Mouse (Mus musculus) liver, embryonic 15.5 days (tissue): ENCODE data around the gene Sap18b. TPM values are rescaled to one million over a fixed set of nuclear protein-coding genes. Genes with fewer than 3 reads are reported as not detected.
"Not testable (repeated sequence)": the region's sequence is repeated elsewhere in the genome, so short reads cannot be mapped to it uniquely, and the experiment has no call there.

Source experiments
- ATAC-seq: fragments of 200-750 bp; cut with Nextera tagmentation; 2 replicates; pipeline ENCODE4 v1.8.0; 2017; ENCODE audit warnings: moderate number of reproducible peaks, mild to moderate bottlenecking, moderate library complexity; ENCODE audit not compliant: insufficient read depth
- H3K27ac ChIP-seq: fragments of 300-500 bp; sonication (generic); replicated peaks from 2 replicates; pipeline ENCODE4 v1.5.1; 2015; ENCODE audit warnings: mild to moderate bottlenecking, inconsistent platforms
- H3K27me3 ChIP-seq: fragments of 300-500 bp; sonication (generic); 2 replicates; pipeline ENCODE4 v1.6.1; 2015; ENCODE audit warnings: mild to moderate bottlenecking, inconsistent platforms
- H3K36me3 ChIP-seq: fragments of 300-500 bp; sonication (generic); replicated peaks from 2 replicates; pipeline ENCODE4 v1.6.1; 2015; ENCODE audit warnings: moderate library complexity, mild to moderate bottlenecking, inconsistent platforms
- H3K4me1 ChIP-seq: fragments of 300-500 bp; sonication (generic); replicated peaks from 2 replicates; pipeline ENCODE4 v1.6.1; 2015; ENCODE audit warnings: inconsistent platforms
- H3K4me2 ChIP-seq: fragments of 300-500 bp; sonication (generic); 2 replicates; pipeline ENCODE4 v1.6.1; 2015; ENCODE audit warnings: moderate library complexity, mild to moderate bottlenecking, inconsistent platforms
- H3K4me3 ChIP-seq: fragments of 300-500 bp; sonication (generic); replicated peaks from 2 replicates; pipeline ENCODE4 v1.5.1; 2015; ENCODE audit warnings: mild to moderate bottlenecking, inconsistent platforms
- H3K9ac ChIP-seq: fragments of 300-500 bp; sonication (generic); 2 replicates; pipeline ENCODE4 v1.6.1; 2015; ENCODE audit warnings: moderate library complexity, mild to moderate bottlenecking, inconsistent platforms
- H3K9me3 ChIP-seq: fragments of 300-500 bp; sonication (generic); replicated peaks from 2 replicates; pipeline ENCODE4 v1.6.1; 2016; ENCODE audit warnings: inconsistent platforms
- WGBS: fragments of 180-500 bp; shearing (Covaris S2); methylation state at CpG from one replicate; pipeline ENCODE4 v1.1.7; 2015; ENCODE audit warnings: mixed read lengths; ENCODE audit not compliant: insufficient replicate concordance; 5-methylcytosine and 5-hydroxymethylcytosine counted together
- polyA plus RNA-seq: library from polyadenylated mRNA; unstranded; fragments of >200 nt; fragmentation: Nextera tagmentation; extraction: Ambion mirVana; gene quantifications from 2 replicates; pipeline ENCODE4 v1.2.1, GENCODE M21; 2015

Gene Sap18b
- polyA plus RNA-seq, result 164 and 202 TPM in 2 replicates

GRCm38 (mm10) chr8:95825162-95825561 lies at the start of gene Sap18b:
TSS of gene Sap18b (plus strand) at chr8:95825346.
- not testable (repeated sequence) for H3K27ac ChIP-seq, H3K27me3 ChIP-seq, H3K4me1 ChIP-seq, H3K4me3 ChIP-seq, H3K36me3 ChIP-seq, H3K4me2 ChIP-seq, H3K9me3 ChIP-seq, ATAC-seq, H3K9ac ChIP-seq
- 40% methylated on average over 25 of the region's 25 CpGs for WGBS

GRCm38 (mm10) chr8:95781085-95781484 lies 44.1 kb upstream of the Sap18b start:
- Histone ChIP-seq H3K27me3 (no peaks in the 10 kb centered on the region), H3K4me3 (no peak overlapping the region), H3K36me3 (peaks cover 74% of the 10 kb centered on the region), H3K4me1 (no peaks in the 10 kb centered on the region), H3K27ac (no peak overlapping the region), H3K4me2 (no peak overlapping the region), H3K9me3 (no peaks in the 10 kb centered on the region), H3K9ac (no peak overlapping the region)
- WGBS, result 98% methylated on average over 3 of the region's 3 CpGs
- ATAC-seq, result no peak

GRCm38 (mm10) chr8:95781775-95782174 lies 43.4 kb upstream of the Sap18b start:
- H3K4me2 ChIP-seq, result no peak overlapping the region
- no peaks in the 10 kb centered on the region for H3K27me3 ChIP-seq
- no peak overlapping the region for H3K27ac ChIP-seq
- 87% methylated on average over 2 of the region's 2 CpGs for WGBS
- H3K4me3 ChIP-seq, result no peak overlapping the region
- no peak overlapping the region for H3K9ac ChIP-seq
- H3K36me3 ChIP-seq, result peaks cover 74% of the 10 kb centered on the region
- no peaks in the 10 kb centered on the region for H3K9me3 ChIP-seq
- ATAC-seq, result no peak
- no peaks in the 10 kb centered on the region for H3K4me1 ChIP-seq

GRCm38 (mm10) chr8:95782628-95783027 lies 42.5 kb upstream of the Sap18b start:
- no peaks in the 10 kb centered on the region for H3K9me3 ChIP-seq
- H3K27me3 ChIP-seq, result no peaks in the 10 kb centered on the region
- ATAC-seq, result no peak
- H3K4me3 ChIP-seq, result no peak overlapping the region
- no peak overlapping the region for H3K27ac ChIP-seq
- peaks cover 82% of the 10 kb centered on the region for H3K36me3 ChIP-seq
- H3K4me1 ChIP-seq, result no peaks in the 10 kb centered on the region
- H3K4me2 ChIP-seq, result no peak overlapping the region
- no peak overlapping the region for H3K9ac ChIP-seq

- WGBS, result 85% methylated on average over 3 of the region's 4 CpGs
- ATAC-seq, result no peak
- Histone ChIP-seq H3K36me3 (peaks cover 79% of the 10 kb centered on the region), H3K4me3 (no peak overlapping the region), H3K9me3 (no peaks in the 10 kb centered on the region), H3K27me3 (no peaks in the 10 kb centered on the region), H3K9ac (no peak overlapping the region), H3K27ac (no peak overlapping the region), H3K4me2 (no peak overlapping the region), H3K4me1 (no peaks in the 10 kb centered on the region)
Observed at GRCm38 (mm10) chr8:95785591-95785990, 39.6 kb upstream of the Sap18b start.

GRCm38 (mm10) chr8:95795333-95796061 lies 29.6 kb upstream of the Sap18b start:
- ATAC-seq, H3K9me3 ChIP-seq, H3K27ac ChIP-seq, H3K27me3 ChIP-seq, H3K4me2 ChIP-seq, H3K4me3 ChIP-seq, H3K9ac ChIP-seq: not testable (repeated sequence)
- Histone ChIP-seq H3K4me1 (peaks cover 21% of the 10 kb centered on the region), H3K36me3 (peaks cover 44% of the 10 kb centered on the region)
- 81% methylated on average over 5 of the region's 5 CpGs for WGBS

- Histone ChIP-seq H3K27me3 (no peaks in the 10 kb centered on the region), H3K27ac (no peak overlapping the region), H3K4me3 (no peak overlapping the region), H3K9me3 (no peaks in the 10 kb centered on the region), H3K4me2 (no peak overlapping the region), H3K4me1 (peaks cover 49% of the 10 kb centered on the region), H3K9ac (no peak overlapping the region), H3K36me3 (peaks cover 52% of the 10 kb centered on the region)
- ATAC-seq, result no peak
- WGBS, result 83% methylated on average over 6 of the region's 6 CpGs
Observed at GRCm38 (mm10) chr8:95799117-95799516, 26.0 kb upstream of the Sap18b start.

- Histone ChIP-seq H3K27me3 (no peaks in the 10 kb centered on the region), H3K27ac (no peak overlapping the region), H3K4me1 (peaks cover 55% of the 10 kb centered on the region), H3K9me3 (no peaks in the 10 kb centered on the region), H3K9ac (no peak overlapping the region), H3K36me3 (peaks cover 60% of the 10 kb centered on the region), H3K4me2 (no peak overlapping the region), H3K4me3 (no peak overlapping the region)
- ATAC-seq, result no peak
- WGBS, result 64% methylated on average over 1 of the region's 1 CpGs
Observed at GRCm38 (mm10) chr8:95799891-95800290, 25.3 kb upstream of the Sap18b start.

GRCm38 (mm10) chr8:95800353-95800752 lies 24.8 kb upstream of the Sap18b start:
- no peak overlapping the region for H3K4me3 ChIP-seq
- H3K27ac ChIP-seq, result no peak overlapping the region
- no peak overlapping the region for H3K9ac ChIP-seq
- no peaks in the 10 kb centered on the region for H3K27me3 ChIP-seq
- H3K9me3 ChIP-seq, result no peaks in the 10 kb centered on the region
- 65% methylated on average over 3 of the region's 3 CpGs for WGBS
- peaks cover 60% of the 10 kb centered on the region for H3K4me1 ChIP-seq
- H3K4me2 ChIP-seq, result no peak overlapping the region
- no peak for ATAC-seq
- peaks cover 63% of the 10 kb centered on the region for H3K36me3 ChIP-seq

GRCm38 (mm10) chr8:95801476-95802064 lies 23.6 kb upstream of the Sap18b start:
- Histone ChIP-seq H3K4me3 (no peak overlapping the region), H3K27me3 (no peaks in the 10 kb centered on the region), H3K27ac (no peak overlapping the region), H3K4me1 (peaks cover 71% of the 10 kb centered on the region), H3K9ac (no peak overlapping the region), H3K9me3 (no peaks in the 10 kb centered on the region), H3K36me3 (peaks cover 52% of the 10 kb centered on the region), H3K4me2 (no peak overlapping the region)
- ATAC-seq, result no peak
- WGBS, result 63% methylated on average over 1 of the region's 1 CpGs

GRCm38 (mm10) chr8:95802231-95802630 lies 22.9 kb upstream of the Sap18b start:
- H3K27ac ChIP-seq, result no peak overlapping the region
- H3K36me3 ChIP-seq, result peaks cover 50% of the 10 kb centered on the region
- H3K4me1 ChIP-seq, result peaks cover 71% of the 10 kb centered on the region
- no peak overlapping the region for H3K4me2 ChIP-seq
- no peak for ATAC-seq
- no peaks in the 10 kb centered on the region for H3K9me3 ChIP-seq
- H3K27me3 ChIP-seq, result no peaks in the 10 kb centered on the region
- 55% methylated on average over 8 of the region's 8 CpGs for WGBS
- no peak overlapping the region for H3K9ac ChIP-seq
- no peak overlapping the region for H3K4me3 ChIP-seq
